Mouse (Mus musculus) kidney, embryonic 15.5 days (tissue): ENCODE data around the gene Gpr50. TPM values are rescaled to one million over a fixed set of nuclear protein-coding genes. Genes with fewer than 3 reads are reported as not detected.

ENCODE experiments used
- ATAC-seq: fragments of 200-750 bp; cut with Nextera tagmentation; replicated peaks from 2 replicates; pipeline ENCODE4 v1.8.0; 2017; ENCODE audit warnings: moderate TSS enrichment; ENCODE audit not compliant: low FRiP score
- H3K27ac ChIP-seq: fragments of 300-500 bp; sonication (generic); 2 replicates; pipeline ENCODE4 v1.5.1; 2015; ENCODE audit warnings: mild to moderate bottlenecking, inconsistent platforms
- H3K27me3 ChIP-seq: fragments of 300-500 bp; sonication (generic); 2 replicates; pipeline ENCODE4 v1.6.1; 2015; ENCODE audit warnings: inconsistent platforms
- H3K36me3 ChIP-seq: fragments of 300-500 bp; sonication (generic); 2 replicates; pipeline ENCODE4 v1.6.1; 2015; ENCODE audit warnings: inconsistent platforms
- H3K4me1 ChIP-seq: fragments of 300-500 bp; sonication (generic); 2 replicates; pipeline ENCODE4 v1.6.1; 2015; ENCODE audit warnings: inconsistent platforms
- H3K4me2 ChIP-seq: fragments of 300-500 bp; sonication (generic); 2 replicates; pipeline ENCODE4 v1.6.1; 2015; ENCODE audit warnings: moderate library complexity, mild to moderate bottlenecking, inconsistent platforms
- H3K4me3 ChIP-seq: fragments of 300-500 bp; sonication (generic); replicated peaks from 2 replicates; pipeline ENCODE4 v1.5.1; 2015; ENCODE audit warnings: mild to moderate bottlenecking, inconsistent platforms
- H3K9ac ChIP-seq: fragments of 300-500 bp; sonication (generic); 2 replicates; pipeline ENCODE4 v1.6.1; 2015; ENCODE audit warnings: mild to moderate bottlenecking, inconsistent platforms
- H3K9me3 ChIP-seq: fragments of 300-500 bp; sonication (generic); replicated peaks from 2 replicates; pipeline ENCODE4 v1.6.1; 2016; ENCODE audit warnings: inconsistent platforms
- WGBS: fragments of 180-500 bp; shearing (Covaris S2); methylation state at CpG from one replicate; pipeline ENCODE4 v1.1.7; 2015; ENCODE audit warnings: mixed read lengths; 5-methylcytosine and 5-hydroxymethylcytosine counted together
- polyA plus RNA-seq: library from polyadenylated mRNA; unstranded; fragments of >200 nt; fragmentation: Nextera tagmentation; extraction: Ambion mirVana; gene quantifications from 2 replicates; pipeline ENCODE4 v1.2.1, GENCODE M21; 2015

Gene Gpr50
- polyA plus RNA-seq, 1 experiment from 2014 or later: 0.34 TPM

DNA sequence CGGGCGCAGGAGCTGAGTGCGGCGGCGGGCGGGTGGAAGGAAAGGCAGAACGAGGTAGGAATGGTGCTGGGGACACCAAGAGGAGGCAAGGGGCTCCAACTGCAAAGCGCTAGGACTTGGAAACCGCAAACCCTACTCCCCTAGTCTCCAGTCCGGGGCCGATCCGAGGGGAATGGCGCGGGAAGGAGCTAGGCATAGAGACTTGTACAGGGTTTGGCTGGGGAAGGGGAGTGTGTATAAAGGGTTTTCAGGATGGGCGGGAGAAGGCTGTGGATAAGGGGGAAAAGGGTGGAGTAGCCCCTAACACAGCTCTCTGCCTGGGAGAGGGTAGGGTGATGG lies 1.2 kb downstream of the Gpr50 start:
- H3K36me3 ChIP-seq: no peaks in the 10 kb centered on the region
- no peaks in the 10 kb centered on the region; the same call in 1 of the 2 replicates for H3K9me3 ChIP-seq
- H3K27ac ChIP-seq: no peak overlapping the region
- peaks cover 97% of the 10 kb centered on the region for H3K27me3 ChIP-seq
- H3K4me1 ChIP-seq: peaks cover 3% of the 10 kb centered on the region; the same call in 1 of the 2 replicates
- peak overlapping the region; percentile 47 for H3K4me3 ChIP-seq
- no peak overlapping the region for H3K9ac ChIP-seq
- no peak; the same call in 1 of the 2 replicates for ATAC-seq
- 20% methylated on average over 15 of the region's 15 CpGs for WGBS
- H3K4me2 ChIP-seq: peak overlapping the region; percentile 72

DNA sequence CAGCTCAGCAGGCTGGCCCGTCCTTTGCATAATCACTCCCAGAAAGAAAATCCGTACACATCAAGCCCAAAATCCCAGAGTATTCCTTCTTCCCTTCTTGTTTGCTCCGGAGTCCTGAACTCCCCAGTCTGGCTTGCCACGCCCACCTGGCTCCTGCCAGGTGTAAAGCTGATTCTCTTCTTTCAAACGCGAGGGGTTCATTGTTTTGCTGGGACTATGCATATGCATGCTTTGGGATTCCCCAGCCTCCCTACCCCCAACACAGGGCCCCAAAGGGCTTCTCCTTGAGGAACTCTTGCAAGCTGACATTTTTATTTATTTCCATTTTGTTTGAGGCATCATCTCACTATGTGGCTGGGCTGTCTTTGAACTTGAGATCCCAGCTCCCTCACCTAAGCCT lies 6.8 kb downstream of the Gpr50 start:
- no peak for ATAC-seq
- H3K9ac ChIP-seq: no peak overlapping the region
- H3K36me3 ChIP-seq: no peaks in the 10 kb centered on the region
- WGBS: 29% methylated on average over 6 of the region's 6 CpGs
- H3K9me3 ChIP-seq: no peaks in the 10 kb centered on the region
- no peak overlapping the region for H3K27ac ChIP-seq
- H3K27me3 ChIP-seq: peaks cover 51% of the 10 kb centered on the region
- H3K4me3 ChIP-seq: no peak overlapping the region
- no peaks in the 10 kb centered on the region for H3K4me1 ChIP-seq
- no peak overlapping the region for H3K4me2 ChIP-seq

DNA sequence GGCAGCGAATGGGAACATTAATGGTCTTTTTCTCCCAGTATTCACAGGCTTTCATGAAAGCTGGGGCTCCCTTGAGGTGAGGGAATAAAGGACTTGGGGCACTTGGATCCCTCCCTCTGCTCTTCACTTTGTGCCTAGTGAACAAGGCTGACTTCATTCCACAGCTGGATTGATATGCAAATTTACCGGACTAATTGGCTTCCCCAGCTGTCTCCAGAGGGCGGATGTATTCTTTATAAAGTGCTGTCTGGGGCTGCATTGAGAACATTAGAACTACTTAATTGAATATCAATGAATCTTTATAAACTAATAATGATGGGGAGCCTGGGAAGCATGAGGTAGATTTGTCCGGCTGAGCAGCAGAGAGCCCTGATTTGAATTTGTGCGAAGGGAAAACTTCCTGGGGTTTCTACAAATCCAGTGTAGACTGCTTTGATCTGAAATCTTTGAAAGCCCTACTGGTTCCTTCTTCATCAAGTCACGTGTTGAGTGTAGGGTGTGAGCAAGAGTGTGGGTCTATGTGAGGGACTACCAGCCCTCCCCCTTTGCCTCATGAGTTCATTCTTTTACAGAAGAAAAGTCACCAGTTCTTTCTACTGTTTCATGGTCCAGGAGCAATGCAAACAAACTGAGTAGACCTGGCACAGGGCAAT lies 37.5 kb downstream of the Gpr50 start:
- 23% methylated on average over 6 of the region's 6 CpGs for WGBS
- no peaks in the 10 kb centered on the region for H3K27me3 ChIP-seq
- no peak overlapping the region for H3K9ac ChIP-seq

More for the DNA sequence above, 37.5 kb downstream of the Gpr50 start:
- no peak for ATAC-seq
- Histone ChIP-seq H3K36me3 (no peaks in the 10 kb centered on the region), H3K4me1 (no peaks in the 10 kb centered on the region), H3K9me3 (no peaks in the 10 kb centered on the region), H3K4me2 (no peak overlapping the region), H3K4me3 (no peak overlapping the region), H3K27ac (no peak overlapping the region)

Other genes starting within 250 kb of the Gpr50 start
- 29.6 and 33.7 TPM in 2 replicates for gene Cd99l2, start 170.8 kb upstream of the Gpr50 start, polyA plus RNA-seq
- 361 and 382 TPM in 2 replicates for gene Hmgb3, start 107.7 kb upstream of the Gpr50 start, polyA plus RNA-seq
- gene Vma21, start 152.3 kb downstream of the Gpr50 start, polyA plus RNA-seq: 42.4 and 44.0 TPM in 2 replicates